Mouse (Mus musculus) hematopoietic stem cell, adult 5-6 weeks (primary cell): ENCODE measurements around the gene Msl3l2. TPM values are rescaled to one million over a fixed set of nuclear protein-coding genes. Genes with fewer than 3 reads are reported as not detected.

Experiments
- ATAC-seq, 2 experiments: fragments of 125-278 bp in 1 of 2; replicated peaks in 1 of 2; 2 replicates each; pipeline ENCODE4 v1.8.0; 2016 to 2017; ENCODE audit warnings: inconsistent platforms in 2 of 2, mild to moderate bottlenecking in 2 of 2, moderate number of reproducible peaks in 2 of 2, low read depth in 1 of 2, moderate TSS enrichment in 1 of 2; ENCODE audit not compliant: low FRiP score in 2 of 2, poor library complexity in 2 of 2, severe bottlenecking in 2 of 2, insufficient read depth in 1 of 2, low TSS enrichment in 1 of 2
- total RNA-seq: library from RNA; stranded (forward); fragments of 172-1452, 232-1000 nt; gene quantifications from 2 replicates; pipeline ENCODE4 v1.2.3, GENCODE M21; 2017

Gene Msl3l2
- total RNA-seq, result 19.3 and 22.5 TPM in 2 replicates

DNA sequence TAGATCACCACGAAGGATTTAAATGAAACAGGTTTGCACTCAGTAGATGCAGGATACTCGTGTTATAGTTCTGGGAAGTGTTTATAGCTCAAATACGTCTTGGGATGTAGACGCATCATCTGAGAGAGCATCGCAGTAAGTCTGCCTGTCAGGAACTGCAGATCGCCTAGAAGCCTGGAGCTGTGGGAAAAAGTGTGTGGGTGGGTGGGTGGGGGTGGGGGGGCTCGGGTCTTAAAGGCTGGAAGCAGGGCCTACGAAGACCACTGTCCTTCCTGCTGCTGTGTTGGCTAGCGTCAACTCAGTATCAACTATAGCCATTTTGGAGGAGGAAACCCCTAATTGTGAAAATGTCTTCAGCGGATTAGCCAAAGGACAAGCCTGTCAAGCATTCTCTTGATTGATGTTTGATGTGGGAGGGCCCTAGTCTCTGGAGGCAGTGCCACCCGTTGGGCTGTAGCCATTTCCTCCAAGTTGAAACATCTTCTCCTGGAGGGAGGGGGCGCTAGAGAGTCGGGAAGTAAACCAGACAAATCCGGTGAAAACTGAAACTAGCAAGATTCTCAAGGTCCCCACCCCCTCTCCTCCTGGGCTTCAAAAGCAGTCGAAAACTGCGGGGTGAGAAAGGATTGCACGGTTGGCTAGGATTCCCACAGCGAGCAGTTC, at the start of gene Msl3l2:
Gene Msl3l2, plus strand, starts transcription at position 585 of the 663 bp plus-strand sequence.
- peak; percentile 98 for ATAC-seq

DNA sequence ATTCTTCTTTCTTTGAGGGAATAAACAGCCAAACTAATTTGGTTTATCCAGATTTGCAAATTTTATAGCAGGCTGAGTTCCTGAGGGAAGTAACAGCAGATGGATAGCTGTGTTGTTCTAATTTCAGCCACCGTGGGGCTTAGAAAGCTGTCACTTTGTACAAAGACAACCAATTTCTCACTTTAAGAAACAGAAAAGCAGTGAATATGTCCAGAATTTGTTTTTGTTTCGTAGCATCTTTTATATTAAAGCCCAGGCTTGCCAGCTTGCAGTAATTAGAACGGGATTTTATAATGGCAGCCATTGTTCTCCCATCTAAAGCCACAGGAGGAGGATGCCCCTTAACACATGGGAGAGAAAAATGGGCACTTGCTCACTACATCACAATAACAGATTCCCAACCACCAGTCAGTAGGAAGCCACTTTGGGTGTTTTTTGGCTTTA, 47.7 kb upstream of the Msl3l2 start:
- ATAC-seq, result no peak

DNA sequence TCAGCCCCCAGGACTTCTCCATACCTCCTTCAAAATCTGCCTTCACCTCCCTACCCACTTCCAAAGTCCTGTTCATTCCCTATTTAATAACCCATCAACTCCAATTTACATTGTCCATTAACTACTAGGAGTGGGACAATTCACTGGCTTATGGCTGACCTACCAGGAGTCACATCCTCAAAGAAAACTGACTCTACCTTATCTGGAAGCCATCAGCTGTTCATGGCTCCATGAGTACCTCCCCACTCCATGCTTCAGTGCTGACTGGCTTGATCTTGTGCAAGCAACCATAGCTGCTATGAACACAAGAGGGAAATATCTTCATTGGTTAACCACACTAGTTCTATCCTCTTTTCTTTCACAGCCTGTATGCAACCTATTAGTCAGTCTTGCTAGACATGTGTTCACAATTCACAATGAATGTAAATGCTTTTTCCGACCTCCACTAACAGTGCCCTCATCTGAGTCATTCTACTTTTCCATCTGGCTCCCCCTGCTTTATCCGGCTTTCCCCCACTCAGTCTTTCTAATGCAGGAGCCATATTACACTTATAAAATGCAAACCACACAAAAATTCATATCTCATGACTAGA, 45.4 kb upstream of the Msl3l2 start:
- no peak for ATAC-seq

DNA sequence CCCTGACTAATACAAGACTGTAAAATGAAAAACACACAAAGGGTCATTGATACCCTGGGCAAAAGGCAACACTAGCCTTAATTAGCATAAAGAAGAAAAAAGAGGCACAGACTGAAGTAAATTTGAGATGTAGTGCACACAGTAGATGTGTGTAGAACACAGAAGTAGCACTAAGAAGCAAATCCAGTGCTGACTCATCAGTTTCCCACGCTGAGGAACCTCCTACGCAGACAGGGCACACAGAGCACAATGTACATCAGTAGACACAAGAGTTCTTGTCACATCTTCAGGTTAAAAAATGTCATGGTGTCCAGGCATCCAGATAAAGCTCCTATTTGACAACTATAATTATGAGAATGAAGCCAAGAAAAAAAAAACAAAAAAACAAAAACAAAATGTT, 44.0 kb upstream of the Msl3l2 start:
- no peak for ATAC-seq

DNA sequence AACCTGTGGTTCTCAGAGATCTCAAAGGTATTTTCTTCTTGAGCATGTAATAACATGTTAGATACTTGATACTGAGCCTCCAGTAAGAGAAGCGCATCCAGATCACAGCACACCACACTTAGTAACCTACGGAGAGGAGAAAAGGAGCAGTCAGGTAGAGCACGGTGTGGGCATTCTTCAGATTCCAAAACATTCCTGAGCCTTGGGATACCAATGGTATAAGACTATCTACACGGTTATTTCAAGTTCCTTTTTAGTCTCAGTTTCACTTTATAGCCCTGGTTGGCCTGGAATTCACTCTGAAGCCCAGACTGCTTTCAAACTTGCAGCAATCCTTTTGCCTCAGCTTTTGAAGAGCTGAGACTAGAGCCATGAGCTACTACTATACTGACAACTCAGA, 17.0 kb upstream of the Msl3l2 start:
- ATAC-seq, result no peak

DNA sequence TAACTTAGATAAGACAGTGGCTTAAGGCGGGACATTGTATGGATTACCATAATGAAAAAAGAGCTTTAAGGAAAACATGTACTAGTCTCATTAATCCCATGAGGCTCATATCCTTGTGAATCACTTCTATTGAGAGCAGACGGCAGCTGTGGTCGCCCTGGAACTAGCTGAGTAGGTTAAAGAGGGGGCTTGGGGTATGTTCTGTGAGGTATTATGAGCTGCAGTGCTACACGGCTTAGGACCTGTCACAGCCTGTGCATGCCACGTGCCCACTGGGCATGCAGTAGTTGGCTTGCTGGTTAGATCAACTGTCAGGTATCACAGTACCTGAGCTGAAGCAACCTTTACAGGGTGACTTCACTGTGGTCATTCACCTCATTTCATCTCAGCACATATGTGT, 12.1 kb upstream of the Msl3l2 start:
- no peak for ATAC-seq

DNA sequence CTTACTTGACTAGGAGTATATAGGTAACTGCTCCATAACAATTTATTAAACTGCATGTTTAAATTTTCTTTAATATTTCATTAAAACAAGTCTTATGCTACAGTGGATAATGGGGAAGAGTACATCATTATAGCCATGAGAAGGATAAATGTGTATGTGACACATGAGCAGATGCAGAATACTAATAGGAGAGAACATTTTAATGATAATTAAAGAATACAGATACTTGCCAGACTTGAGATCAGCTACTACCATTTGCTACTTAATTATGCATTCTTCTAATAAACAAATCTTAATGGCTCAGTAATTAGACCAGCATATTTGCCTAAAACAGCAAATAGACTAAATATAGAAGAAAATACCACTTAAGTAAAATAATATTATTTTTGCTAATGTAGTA, 10.0 kb upstream of the Msl3l2 start:
- no peak for ATAC-seq

DNA sequence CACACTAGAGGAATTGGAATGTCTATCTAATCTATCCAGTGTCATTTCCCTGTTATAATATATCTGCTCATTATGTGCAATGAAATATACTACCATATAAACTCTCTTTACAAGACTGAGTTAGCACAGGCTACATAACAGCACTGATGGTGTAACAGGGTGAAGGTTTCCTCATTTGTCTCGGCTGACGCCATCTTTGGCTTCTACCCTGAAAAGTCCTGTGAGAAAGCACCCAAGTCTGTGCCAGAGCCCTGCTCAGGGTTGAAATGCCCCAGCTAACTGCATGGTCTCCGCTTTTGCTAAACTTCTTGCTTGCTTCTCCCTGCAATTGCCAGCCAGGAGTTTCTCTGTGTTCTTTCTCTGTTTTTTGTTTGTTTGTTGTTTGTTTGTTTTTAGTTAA, 7.6 kb upstream of the Msl3l2 start:
- no peak for ATAC-seq

DNA sequence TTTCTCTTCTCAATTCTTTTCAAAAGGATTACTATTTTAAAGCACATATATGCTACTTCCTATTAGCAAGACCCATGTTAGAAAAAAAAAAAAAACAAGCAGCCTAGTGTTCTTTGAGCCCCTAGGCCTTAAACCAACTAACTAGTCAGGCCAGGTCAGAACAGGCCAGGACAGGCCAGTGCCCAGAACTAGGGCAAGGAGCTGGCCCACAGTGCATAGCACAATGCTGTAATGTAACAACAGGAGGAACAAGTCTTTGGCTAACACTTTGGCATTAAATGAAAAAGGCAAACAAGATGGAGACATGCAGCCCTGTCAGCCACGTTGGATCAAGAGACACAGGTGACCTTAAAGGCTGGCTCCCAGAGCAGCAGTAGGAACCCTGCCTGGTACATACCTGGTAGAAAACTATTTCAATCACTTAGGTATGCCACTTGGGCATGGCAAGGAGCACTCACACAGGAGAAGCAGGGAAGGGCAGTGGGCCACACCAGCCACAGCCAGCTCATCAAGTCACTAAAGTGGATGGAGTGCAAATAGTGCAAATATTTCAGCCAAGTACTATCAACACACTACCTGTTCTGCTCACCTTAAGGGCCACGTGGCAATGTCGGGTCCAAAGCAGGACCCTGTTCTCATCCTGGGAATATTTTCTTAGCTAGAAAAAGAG, 6.9 kb upstream of the Msl3l2 start:
- ATAC-seq, result no peak

DNA sequence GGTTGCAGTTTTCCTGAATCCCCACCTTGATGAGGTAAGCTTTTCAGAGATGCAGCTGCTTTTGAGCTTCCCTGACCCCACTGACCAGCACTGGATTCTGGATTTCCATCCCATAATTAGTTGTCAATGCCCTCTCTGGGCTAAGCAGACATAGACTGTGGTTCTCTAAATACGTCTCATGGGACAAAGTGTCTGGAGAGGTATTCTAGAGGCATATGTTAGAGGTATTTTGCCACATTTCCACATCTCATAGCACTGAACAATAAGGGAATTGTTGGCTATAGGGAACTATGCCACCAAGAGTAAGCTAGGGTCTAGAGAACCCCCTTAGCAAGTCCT, 248 bp downstream of the Msl3l2 start:
- peak; percentile 37 to 60; a peak in 3 of 4 replicates for ATAC-seq

DNA sequence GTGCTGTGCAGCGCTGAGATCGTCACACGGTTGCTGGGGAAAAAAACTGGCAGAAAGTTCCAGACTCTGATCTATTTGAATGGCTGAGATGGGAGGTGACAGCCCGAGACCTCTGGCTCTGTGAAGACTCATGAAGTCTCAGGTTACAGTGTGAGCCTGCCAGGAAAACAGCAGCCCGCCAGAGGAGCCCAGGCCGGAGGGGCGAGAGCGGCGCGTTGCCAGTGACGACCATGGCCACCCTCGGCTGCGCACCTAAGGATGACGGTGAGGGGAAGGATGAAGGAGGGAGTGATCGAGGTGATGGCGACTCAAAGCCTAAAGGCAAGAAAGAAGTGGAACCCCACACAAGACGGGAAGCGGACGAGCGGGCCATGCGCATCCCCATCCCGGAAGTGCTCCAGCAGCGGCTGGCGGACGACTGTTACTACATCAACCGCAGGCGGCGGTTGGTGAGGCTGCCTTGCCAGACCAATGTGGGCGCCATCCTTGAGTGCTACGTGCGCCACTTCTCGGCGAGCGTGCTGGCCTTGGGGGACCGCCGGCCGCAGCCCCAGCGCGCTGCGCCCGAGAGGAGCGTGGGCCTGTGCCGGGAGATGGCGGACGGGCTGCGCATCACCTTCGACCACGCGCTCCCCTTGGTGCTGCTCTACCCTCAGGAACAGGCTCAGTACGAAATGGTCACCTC, 8.4 kb downstream of the Msl3l2 start:
- ATAC-seq, result peak; percentile 97 to 99

DNA sequence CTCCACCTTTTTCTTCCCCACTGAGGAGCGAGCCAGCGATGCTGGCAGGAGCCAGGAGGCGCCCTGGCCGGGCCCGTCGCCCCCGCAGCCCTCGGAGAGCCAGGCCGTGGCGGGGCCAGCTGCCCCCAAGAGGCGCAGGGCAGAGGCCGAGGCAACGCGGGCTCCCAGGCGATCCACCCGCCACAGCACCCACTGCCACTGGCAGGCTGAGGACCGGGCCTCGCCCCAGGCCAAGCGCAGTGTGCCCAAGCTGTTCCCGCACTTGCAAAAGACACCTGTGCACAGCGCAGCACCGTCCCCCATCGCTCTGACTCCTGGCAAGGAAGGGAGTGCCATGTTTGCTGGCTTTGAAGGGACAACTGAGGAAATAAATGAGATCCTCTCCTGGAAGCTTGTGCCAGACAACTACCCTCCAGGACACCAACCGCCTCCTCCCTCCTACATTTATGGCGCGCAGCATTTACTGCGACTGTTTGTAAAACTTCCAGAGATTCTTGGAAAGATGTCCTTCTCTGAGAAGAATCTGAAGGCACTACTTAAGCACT, 9.0 kb downstream of the Msl3l2 start:
- peak in 1 of 2 experiments; percentile 11; a peak in 1 of 4 replicates for ATAC-seq

DNA sequence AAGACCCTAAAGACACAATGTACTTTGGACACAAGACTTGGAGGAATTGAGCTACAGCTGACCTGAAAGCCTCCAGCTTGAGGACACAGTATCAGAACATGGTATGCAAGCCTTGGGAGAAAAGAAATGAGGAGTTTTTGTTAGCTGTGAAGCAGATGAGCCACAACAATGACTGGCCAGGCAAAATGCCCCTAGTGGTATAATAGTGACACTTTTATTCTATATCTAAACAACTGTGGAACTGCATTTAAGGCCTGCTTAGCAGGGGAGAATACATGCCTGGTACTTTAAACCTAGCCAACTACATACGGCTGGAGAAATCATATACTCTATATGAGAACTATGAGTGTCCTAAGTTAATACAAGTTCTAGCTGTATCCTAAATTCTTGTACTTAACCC, 20.3 kb downstream of the Msl3l2 start:
- no peak for ATAC-seq

DNA sequence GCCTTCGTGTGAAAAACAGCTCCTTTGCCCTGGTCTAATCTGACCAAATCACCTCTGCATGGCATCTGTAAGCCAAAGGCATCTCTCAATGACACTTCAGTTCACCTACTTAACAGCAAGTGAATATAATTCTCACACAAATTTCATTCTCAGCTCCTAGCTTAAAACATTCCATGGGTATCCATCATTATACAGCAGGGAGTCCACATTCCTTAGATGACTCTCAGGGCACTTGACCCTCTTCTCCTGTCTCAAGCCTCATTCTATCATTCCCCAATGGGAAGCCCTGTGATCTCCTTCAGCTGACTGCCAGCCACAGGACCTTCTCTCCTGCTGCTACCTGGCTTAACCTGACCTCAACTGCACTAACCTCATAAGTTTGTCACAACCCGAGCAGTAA, 22.9 kb downstream of the Msl3l2 start:
- ATAC-seq, result no peak

DNA sequence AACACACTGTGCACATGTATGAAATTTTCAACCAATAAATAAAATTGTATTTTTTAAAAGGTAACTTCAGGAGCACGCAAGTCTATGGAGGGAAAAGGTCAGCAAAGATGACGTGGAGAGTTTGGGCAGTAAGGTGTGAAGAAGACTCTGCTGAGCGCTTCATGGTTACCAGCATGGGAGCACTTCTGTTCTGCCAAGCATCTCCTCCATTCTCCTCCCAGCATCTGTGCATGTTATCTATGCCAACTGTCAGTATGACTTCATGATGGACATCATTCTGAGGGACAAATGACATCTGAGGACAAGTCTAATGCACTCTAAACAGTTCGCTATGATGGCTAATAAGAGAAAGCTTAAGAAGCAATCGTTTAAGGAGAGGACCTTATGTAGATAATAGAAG, 30.5 kb downstream of the Msl3l2 start:
- ATAC-seq, result no peak

DNA sequence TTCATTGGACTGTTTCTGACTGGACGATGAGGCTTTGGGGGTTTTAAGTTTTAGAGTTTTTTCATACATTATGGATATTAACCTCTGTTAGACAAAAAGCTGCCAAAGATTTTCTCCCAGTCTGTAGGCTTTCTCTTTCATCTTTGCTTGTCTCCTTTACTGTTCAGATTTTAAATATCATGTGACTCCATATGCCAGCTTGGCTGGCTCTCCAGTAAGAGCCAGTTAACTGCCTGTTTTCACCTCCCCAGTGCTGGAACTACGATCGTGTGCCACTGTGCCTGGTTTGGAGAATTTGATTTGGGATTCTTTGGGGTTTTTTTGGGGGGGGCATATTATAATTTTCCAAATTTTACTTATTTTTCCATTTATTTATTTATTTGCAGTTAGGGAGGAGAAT, 42.2 kb downstream of the Msl3l2 start:
- ATAC-seq, result no peak

DNA sequence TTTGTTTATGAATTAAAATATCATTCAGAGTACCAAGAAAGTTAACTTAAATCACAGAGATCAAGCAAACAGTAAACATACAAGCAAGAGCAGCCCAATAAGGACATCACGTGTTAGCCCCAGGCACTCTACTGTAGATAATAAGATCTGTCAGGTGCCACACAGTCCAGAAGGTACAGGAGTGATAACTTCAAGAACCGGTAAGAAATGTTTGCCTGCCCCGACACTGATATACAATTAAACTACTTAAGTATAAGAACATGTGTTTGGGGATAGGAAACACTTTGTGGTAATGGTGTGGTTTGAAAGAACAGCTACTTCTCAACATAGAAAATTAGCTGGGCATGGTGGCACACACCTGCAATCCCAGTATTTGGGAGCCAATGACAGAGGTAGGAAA, 50.2 kb downstream of the Msl3l2 start:
- no peak for ATAC-seq

DNA sequence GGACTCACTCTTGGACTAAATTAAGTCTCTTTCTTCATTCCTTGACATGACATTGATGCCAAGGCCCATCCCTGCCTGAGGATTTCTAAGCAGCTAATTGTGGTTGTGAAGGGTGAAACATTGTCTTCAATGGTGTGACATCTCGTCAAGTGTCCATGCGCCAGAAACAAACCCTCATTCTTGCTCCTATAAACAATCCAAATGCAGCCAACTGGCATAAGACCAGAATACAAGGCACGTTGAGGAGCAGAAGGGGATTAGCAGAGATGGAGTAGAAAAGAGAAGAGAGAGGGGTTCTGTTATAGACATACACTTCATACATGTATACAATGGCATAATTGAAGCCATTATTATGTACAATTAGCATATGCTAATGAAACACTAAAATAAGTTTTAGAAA, 51.5 kb downstream of the Msl3l2 start:
- no peak for ATAC-seq
